Mouse (Mus musculus) thymus, postnatal 14 days (tissue): Measurements from ENCODE around the gene Hvcn1.
"Not testable (repeated sequence)": the region's sequence is repeated elsewhere in the genome, so short reads cannot be mapped to it uniquely, and the experiment has no call there.

Experiments
- DNase-seq: peaks from one replicate; pipeline ENCODE4 v3.0.0; 2021

Hvcn1 gene

GRCm38 (mm10) chr5:122204180-122204579 lies 2.4 kb upstream of the Hvcn1 start:
- DNase-seq: no peak

- peak; percentile 74 for DNase-seq
Measured at GRCm38 (mm10) chr5:122208909-122209308, 2.3 kb downstream of the Hvcn1 start.

- peak; percentile 82 for DNase-seq
Measured at GRCm38 (mm10) chr5:122209591-122210368, 3.2 kb downstream of the Hvcn1 start.

GRCm38 (mm10) chr5:122210890-122211289 lies 4.3 kb downstream of the Hvcn1 start:
- DNase-seq: no peak

- no peak for DNase-seq
Measured at GRCm38 (mm10) chr5:122212125-122212524, 5.5 kb downstream of the Hvcn1 start.

GRCm38 (mm10) chr5:122212820-122213219 lies 6.2 kb downstream of the Hvcn1 start:
- DNase-seq: not testable (repeated sequence)

- DNase-seq: no peak
Measured at GRCm38 (mm10) chr5:122213861-122214260, 7.3 kb downstream of the Hvcn1 start.

- DNase-seq: no peak
Measured at GRCm38 (mm10) chr5:122217636-122218035, 11.0 kb downstream of the Hvcn1 start.

- no peak for DNase-seq
Measured at GRCm38 (mm10) chr5:122218109-122218905, 11.7 kb downstream of the Hvcn1 start.

- peak; percentile 56 for DNase-seq
Measured at GRCm38 (mm10) chr5:122218928-122219327, 12.3 kb downstream of the Hvcn1 start.

GRCm38 (mm10) chr5:122219655-122220629 lies 13.3 kb downstream of the Hvcn1 start:
- peak; percentile 87 for DNase-seq

GRCm38 (mm10) chr5:122221085-122221484 lies 14.5 kb downstream of the Hvcn1 start:
- no peak for DNase-seq

- no peak for DNase-seq
Measured at GRCm38 (mm10) chr5:122224291-122224690, 17.7 kb downstream of the Hvcn1 start.

- no peak for DNase-seq
Measured at GRCm38 (mm10) chr5:122228271-122228765, 21.7 kb downstream of the Hvcn1 start.

GRCm38 (mm10) chr5:122228772-122229171 lies 22.2 kb downstream of the Hvcn1 start:
- no peak for DNase-seq

- DNase-seq: peak; percentile 50
Measured at GRCm38 (mm10) chr5:122230816-122231215, 24.2 kb downstream of the Hvcn1 start.

- no peak for DNase-seq
Measured at GRCm38 (mm10) chr5:122231431-122231830, 24.8 kb downstream of the Hvcn1 start.

GRCm38 (mm10) chr5:122232004-122232403 lies 25.4 kb downstream of the Hvcn1 start:
- no peak for DNase-seq

- peak; percentile 48 for DNase-seq
Measured at GRCm38 (mm10) chr5:122233077-122233581, 26.5 kb downstream of the Hvcn1 start.

GRCm38 (mm10) chr5:122233695-122234094 lies 27.1 kb downstream of the Hvcn1 start:
- DNase-seq: peak; percentile 51

- peak; percentile 78 for DNase-seq
Measured at GRCm38 (mm10) chr5:122234319-122235195, 28.0 kb downstream of the Hvcn1 start.
